Mouse (Mus musculus): ENCODE results near the gene A1bg.

A1bg gene

DNA sequence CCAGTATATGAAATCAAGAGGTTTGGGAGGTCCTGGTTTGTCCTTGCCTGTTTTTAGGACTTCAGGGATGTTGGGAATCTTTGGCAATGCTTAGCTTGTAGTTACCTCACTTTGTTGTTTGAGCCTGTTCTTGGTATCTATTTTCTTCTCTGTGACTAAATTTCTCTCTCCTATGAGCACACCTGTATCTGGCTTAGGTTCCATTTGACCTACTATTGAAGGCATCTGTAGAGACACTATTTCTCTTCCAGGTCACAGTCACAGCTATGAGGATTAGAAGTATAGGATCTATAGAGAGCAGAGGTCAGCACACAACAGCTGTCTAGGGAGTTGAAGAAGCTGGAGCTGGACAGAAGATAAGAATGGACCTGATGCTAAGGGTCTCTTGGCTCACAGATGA, at the start of gene A1bg:
Gene A1bg, minus strand, starts transcription at position 101 of the 400 bp plus-strand sequence.
- DNase-seq: no peak

- DNase-seq: no peak
Measured at GRCm38 (mm10) chr15:60968549-60968861, 45.7 kb upstream of the A1bg start.

DNA sequence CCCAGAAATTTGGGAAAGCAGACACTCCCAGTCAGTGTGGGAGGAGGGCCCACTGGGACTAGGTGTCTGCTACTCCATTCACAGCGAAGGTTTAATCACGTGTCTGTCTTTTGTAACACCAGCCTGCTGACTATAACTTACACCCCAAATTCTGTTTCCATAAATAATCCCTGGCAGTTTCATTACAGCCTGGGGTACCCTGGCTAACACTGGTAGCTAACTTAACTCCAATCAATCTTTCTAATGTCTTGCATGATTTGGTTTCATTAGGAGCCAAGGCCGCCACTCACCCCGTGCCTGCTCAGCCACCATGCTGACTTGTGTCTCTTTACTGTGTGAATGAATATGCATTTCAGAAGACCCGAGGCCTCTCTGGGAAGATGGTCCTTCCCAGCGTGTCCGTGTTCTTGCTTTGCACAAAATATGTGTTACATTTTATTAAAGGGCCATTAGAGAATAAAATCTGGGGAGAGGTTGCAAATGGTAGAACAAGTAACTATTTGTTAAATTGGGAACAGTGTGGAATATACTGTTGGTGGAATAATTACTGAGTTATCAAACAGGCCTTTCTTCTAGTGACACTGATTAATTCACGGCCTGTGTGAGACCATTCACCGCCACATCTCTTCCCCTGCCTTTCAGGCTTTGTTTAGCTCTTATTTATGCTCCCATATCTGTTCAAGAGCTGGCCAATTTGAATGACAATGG, 45.2 kb upstream of the A1bg start:
- no peak for DNase-seq

GRCm38 (mm10) chr15:60925686-60926085, 2.9 kb upstream of the A1bg start:
- DNase-seq: no peak

GRCm38 (mm10) chr15:60903763-60904697, 18.8 kb downstream of the A1bg start:
- DNase-seq: no peak

DNA sequence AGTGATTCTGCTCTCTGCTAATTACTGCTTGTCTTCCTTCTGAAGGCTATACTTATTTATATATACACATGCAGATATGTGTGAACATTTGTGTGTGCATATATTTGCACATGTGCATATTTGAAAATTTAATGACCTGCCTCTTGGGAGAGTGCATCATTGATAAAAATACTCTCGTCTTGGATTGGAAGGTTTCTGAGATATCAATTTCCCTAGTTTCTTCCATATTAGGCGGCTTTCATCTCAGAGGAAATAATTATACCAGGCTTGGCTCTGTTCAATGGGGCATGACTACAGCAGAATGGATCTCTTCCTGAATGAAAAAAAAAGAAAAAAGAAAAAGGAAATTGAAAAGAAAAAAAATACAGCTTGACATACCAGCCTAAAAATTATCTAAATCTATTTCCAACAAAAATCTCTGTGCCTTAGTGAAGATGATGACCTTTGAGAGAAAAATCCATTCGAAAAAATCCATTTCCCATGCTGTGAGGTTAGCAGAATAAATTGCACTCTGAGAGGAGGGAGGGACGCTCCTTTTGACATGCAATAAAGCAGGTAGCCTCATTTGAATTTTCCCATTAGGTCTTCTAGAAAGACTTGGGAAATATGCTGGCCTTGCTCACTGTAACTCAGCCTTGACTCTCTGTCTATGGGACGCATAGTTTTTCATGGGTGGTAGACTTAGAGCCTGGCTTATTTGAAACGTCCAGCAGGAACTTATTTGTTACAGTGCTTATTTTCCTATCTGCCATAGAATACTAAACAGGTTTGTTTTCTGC, 24.4 kb downstream of the A1bg start:
- no peak for DNase-seq

DNA sequence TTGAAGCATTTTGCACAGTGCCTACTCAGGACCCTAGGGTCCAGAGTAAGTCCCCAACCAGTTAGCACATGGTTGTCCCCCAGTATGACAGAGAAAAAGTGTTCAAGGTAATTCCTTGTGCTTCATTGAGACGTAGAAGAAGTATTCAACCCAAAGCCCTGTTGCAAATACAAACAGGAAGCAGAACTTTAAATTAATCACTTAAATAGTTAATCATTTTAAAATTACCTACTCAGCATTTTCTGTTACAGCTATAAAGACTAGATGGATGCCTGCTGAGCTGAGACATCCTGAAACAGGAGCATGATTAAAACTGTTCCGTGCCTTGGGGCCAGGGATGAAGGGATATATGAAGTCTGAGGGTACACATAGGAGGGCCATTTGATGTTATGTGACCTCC, 26.8 kb downstream of the A1bg start:
- DNase-seq: no peak

GRCm38 (mm10) chr15:60892976-60893463, 29.8 kb downstream of the A1bg start:
- DNase-seq: no peak

- DNase-seq: no peak
Measured at GRCm38 (mm10) chr15:60888724-60889123, 34.1 kb downstream of the A1bg start.

DNA sequence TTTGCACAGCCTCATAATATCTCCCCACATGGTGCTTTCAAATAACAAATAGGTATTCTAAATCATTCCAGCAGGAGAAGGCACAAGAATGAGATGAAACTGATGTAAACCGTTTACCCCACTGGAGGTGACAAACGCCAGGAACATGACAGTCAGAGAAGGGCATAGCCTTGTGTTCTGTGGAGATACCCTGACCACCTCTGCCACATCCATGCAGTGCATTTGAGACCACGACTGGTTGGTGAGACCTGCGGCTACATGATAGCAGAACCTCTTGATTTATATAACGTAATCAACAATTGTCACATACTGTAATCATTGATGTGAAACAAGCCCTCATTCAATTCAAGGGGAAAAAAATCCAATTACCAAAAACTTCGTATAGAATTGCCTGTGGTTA, 47.1 kb downstream of the A1bg start:
- DNase-seq: no peak

GRCm38 (mm10) chr15:60862417-60862816, 60.4 kb downstream of the A1bg start:
- no peak for DNase-seq

DNA sequence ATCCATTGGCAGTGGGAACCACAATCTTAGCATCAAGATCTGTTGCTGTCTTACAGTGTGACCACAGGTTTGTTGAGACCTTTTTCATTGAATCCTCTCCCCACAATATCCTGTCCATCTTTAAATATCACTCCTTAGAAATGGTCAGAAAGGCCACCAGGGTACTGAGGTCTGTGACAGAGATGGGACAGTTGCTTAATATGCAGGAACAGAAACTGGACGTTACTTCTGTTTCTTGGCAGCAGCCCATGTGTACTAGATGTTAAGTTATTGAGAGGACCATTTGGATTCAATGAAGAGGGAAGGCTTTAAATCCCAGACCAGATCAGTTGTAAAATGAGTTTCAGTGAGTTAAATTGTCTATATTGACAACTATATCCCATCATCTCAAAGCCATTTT, 67.7 kb downstream of the A1bg start:
- no peak for DNase-seq

DNA sequence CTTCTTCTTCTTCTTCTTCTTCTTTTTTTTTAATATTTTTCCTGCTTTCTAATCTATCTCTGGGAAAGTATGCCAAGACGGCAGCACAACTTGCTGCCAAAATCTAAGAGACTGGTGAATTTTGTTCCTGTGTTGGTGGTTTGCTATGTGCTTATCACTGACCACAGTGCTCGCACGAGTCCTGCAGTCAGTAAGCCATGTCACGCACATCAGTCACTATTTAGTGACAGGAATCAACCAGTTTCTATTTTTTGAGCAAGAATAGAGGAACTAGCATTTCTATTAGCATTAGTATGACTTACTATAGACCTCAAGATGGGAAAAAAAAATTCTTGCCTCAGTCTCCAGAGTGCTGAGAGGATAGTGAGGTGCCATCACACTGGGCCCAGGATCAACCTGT, 68.7 kb downstream of the A1bg start:
- DNase-seq: no peak

DNA sequence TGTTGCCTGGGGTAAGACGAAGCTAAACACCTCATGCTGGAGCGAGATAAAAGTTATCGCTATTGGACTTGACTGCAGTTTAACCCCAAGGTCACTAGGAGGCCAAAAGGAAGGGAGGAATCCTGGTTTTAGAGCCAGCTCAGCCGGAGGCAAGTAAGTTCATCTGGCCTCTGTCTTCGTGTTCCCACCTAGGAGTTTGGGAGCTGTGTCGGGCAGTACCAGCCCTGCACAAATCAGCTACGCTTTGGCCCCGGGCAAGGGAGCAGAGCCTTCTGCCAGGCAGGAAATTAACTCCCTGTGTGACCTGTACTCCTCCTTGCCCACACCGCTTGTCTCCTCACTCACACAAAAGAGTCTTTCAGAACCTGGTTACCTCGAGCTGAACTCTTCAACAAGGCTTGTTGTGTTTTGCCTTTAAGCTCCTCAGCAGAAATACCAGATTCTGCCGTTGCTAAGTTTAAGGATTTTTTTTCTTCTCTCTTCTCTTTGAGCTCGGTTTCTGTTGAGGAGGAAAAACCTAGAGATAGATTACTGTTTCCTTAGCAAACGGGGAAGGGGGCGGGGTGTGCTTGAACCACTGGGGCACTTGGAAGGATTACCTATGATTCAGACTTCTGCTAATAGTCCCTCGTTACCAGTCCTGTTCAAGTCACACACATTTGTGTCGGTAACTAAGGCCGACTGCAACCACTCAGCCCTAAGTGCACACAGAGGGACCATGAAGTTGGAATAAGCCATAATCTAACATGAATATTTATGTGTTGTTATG, 69.4 kb downstream of the A1bg start, which contains the start of gene Fam84b:
Gene Fam84b, minus strand, starts transcription at position 548 of the 769 bp plus-strand sequence.
- DNase-seq: no peak

DNA sequence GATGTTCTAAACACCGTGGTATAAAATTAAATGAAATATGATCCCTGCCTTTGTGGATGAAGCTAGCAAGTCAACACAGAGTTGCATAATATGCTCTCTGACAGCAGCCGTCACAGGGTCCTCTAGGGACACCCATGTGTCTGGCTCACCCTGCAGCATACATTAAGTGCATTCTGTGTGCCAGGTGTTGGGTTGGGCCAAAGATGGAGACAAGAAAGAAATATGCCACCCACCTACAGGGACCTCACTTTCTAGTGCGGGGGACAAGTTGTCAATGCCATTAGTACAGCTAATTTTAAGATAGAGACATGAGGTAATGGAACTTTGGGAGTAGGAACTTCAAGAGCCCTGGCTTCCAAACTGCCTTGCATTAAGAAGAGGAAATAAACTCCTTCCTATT, 74.2 kb downstream of the A1bg start:
- DNase-seq: no peak

Measured in thymus, adult 18-20 months (tissue).